Mouse (Mus musculus): ENCODE results near the gene Rgcc.

Gene Rgcc

DNA sequence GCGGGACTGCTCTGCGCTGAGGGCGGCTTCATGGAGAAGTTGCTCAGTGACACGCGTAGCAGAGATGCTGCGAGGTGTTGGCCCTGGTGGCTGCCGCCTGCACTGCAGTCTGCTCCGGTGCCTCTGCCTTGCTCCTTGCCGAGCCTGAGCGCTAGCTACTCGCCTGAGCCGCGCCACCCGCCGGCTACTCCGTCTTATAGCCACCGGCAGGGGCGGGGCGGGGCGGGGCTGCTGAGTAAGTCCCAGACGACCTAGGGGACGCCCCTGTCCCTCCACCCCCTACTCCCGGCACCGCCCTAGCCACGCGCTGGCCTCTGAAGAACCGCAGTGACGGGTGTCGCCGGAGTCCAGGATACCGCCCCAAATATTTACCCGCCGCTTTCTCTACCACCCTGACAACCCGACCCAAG is at the start of gene Rgcc:
Gene Rgcc (minus strand): TSS at position 180 of the 410 bp plus-strand sequence.
- in situ Hi-C loops (cut with MboI, MseI): no loop called here

DNA sequence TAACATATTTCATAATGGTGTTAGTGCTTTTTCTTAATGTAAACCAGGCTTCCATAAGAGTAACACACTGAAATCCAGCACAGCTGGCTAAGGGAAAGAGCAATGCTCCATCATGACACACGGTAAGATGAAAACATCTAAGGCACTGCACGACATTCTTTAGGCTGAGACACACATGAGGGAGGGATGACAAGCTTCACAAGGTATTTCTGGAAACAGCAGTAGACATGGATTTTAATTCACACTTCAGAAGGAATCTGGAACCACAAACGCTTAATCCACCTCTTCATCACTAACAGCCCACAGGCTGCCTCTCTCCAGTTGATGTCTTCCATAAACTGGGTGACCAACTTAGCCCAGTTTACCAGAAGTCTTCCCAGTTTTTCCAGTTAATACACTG is 44.9 kb upstream of the Rgcc start:
- in situ Hi-C loops (cut with MboI, MseI): no loop called here

DNA sequence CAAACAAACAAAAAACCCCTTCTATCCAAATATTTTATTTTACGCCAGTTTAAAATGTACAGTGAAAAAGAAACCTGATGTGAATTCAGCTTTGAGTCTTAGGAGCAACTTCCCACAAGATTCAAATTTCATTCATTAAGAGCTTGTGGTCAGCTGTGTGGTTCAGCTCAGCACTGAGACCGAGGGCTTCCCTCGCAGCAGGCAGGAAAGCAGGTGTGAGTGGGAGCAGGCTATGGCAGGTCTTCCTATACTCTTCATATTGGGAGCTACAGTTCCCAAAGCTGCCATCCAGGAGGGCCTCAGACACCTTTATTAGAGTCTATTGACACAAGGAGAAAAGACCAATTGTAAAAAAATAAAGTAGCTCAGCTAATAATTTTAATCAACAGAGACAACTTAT is 34.2 kb upstream of the Rgcc start:
- in situ Hi-C loops (cut with MboI, MseI): no loop called here

DNA sequence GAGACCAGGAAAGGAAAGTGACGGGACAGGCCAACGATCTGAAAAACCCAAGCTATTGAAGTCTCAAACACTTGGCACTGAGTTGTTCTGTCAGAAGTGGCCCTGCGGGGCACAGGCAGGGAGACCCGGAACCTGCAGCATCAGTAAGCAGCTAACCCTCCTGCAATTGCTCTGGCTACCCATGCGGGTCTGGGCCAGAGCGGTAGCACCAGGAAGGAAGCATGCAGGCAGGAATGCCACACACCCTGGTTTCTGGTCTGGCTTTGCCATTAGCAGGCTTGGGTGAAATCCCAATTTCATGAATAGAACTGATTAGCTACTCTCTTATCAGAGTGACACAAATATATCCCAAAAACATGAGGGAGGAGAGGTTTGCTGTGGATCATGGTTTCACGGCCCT is 30.5 kb upstream of the Rgcc start:
- in situ Hi-C loops (cut with MboI, MseI): no loop called here

DNA sequence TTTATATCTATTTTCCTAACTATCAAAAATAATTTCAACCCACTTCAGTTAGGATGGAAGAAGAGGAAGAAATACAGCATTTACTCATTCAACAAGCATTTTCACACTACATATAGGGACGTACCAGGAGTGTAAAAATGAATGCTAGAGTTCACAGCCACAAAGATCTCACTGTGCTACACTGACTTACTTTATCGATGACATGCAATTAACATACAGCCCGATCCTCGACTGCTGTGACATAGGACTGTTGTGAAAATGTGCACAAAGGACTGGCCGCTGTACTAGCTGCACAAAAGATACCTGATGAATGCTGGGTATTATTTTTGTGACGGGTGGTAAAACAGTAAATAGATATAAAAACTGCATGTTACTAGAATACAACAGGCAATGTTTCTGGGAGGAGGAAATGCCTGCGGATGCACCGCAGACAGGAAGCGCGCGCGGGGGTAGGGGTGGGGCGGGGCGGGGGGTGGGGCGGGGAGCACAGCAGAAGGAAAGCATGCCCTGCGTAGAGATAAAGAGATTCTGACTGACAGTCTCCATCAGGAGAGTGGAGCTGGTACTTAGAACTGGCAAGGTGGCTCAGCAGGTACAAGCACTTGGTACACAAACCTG is 29.6 kb upstream of the Rgcc start:
- in situ Hi-C loops (cut with MboI, MseI): no loop called here

DNA sequence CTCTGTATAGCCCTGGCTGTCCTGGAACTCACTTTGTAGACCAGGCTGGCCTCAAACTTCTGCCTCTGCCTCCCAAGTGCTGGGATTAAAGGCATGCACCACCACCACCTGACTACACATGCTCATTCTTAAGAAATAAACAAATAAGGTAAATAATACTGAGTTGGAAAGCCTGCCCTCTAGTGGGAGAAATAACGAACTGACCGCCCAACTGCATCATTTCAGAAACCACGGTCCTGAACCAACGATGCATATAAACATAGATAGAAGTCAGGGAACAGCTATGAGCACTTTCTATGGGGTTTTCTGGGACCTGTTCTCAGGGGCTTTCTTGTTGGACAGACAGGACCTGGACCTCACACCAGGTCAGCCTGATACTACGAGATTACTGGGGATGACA is 25.6 kb upstream of the Rgcc start:
- in situ Hi-C loops (cut with MboI, MseI): loop anchor here (10.0 kb wide), 1 partner anchor 662 kb away; no protein-coding TSS in a partner anchor

DNA sequence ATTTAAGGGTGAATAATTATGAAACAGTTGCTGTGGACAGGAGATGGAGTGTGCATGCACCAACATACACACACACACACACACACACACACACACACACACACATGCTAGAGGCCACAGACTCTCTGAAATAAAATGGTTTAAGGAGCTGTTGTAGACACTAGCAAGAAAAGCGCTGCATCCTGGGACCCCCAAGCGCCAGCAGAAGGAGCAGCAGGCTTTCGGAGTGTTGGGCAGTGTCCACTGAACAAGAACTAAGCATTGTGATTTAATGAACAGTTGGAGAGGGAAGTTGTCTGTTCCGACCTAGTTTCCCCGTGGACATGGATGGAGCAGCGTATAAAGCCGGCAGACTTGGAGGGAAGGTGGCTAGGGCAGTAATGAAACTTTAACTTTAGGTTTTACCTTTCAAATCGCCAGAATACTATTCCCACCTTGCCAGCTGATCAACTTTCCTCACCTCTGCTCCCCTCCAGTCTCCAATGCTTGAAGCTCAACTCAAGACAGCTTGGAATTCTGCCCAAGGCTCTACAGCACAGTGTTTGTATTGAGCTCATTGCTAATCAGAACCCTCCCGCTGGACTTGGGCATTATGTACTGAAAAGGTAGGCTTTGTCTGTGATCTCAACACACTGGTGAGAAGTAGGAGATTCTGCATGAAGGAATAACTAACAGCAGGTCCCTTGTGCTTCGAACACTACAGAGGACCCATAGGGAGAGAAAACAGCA is 22.8 kb upstream of the Rgcc start:
- in situ Hi-C loops (cut with MboI, MseI): loop anchor here (5.0 to 10.0 kb wide), 2 partner anchors 197 to 659 kb away; no protein-coding TSS in a partner anchor

DNA sequence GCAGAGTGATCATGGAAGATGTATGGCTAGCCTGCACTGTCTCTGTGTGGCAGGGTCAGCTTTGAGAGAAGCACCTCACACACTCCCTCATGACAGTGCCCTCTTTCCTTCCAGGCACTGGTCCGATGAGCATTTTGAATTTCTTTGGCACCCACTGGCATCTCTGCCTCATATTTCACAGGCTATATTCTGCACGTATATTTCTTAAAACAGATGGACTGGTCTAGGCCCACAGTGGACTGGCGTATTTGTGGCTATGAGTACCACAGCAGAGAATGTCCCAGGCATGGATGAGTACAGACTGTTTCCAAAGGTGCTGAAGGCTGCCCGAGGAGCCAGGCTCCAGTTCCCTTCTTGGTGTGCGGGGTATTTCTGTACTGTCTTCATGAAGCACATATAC is 20.4 kb upstream of the Rgcc start:
- in situ Hi-C loops (cut with MboI, MseI): loop anchor here (5.0 to 10.0 kb wide), 2 partner anchors 195 to 657 kb away; no protein-coding TSS in a partner anchor

DNA sequence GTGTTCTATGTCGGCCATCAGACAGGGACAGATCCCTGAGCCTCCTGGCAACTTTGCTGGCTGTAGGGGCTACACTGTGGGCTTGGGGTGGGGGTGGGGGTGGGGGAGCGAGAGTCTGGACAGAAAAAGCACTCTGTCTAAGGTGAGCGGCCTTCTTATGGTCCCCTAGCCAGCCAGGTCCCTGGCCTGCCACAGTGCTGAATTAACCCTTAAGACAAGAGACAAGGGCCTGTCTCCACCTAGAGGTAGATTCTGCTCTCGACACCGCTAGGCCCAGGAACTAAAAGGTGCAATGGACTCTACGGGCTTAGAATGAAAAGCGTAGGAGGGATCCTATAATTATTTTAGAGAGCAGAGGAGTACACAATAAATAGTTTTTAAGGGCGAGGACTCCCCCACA is 19.7 kb upstream of the Rgcc start:
- in situ Hi-C loops (cut with MboI, MseI): loop anchor here (5.0 to 10.0 kb wide), 2 partner anchors 194 to 656 kb away; no protein-coding TSS in a partner anchor

DNA sequence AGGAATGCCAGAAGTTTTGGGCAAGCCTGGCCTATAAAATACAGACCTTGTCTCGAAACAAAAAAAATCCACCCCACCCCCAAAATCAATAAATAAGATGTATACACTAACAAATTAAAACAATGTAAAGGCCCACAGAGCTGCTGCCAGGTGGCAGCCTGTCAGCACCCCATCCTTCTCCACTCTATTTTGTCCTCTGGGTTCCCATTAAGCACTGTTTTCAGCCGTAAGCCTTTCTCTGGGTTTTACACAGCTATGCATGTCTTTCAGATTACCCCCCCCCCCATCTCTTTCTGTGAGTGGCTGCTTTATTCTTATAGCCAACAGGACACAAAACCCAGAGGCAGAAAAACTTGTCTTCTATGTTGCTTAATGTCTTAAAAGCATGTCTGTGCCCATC is 16.2 kb upstream of the Rgcc start:
- in situ Hi-C loops (cut with MboI, MseI): no loop called here

DNA sequence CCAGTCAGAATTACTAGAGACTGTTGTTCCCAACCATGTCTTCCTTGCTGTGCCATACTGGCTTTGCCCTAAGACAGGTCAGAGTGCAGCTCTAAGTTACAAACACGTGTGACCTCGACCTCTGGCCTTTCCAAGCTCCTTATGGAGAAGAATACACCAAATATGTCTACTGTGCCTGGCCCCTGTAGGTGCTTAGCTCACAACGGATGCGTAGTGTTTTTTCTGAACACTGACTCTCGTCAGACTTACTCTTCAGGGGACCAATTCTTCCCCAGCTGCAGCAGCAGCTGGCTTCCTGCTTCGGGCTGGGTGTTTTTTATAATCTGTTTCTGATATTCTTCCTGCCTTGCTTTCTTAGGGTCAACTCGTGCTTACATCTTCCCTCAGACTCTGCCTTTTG is 14.4 kb upstream of the Rgcc start:
- in situ Hi-C loops (cut with MboI, MseI): no loop called here

DNA sequence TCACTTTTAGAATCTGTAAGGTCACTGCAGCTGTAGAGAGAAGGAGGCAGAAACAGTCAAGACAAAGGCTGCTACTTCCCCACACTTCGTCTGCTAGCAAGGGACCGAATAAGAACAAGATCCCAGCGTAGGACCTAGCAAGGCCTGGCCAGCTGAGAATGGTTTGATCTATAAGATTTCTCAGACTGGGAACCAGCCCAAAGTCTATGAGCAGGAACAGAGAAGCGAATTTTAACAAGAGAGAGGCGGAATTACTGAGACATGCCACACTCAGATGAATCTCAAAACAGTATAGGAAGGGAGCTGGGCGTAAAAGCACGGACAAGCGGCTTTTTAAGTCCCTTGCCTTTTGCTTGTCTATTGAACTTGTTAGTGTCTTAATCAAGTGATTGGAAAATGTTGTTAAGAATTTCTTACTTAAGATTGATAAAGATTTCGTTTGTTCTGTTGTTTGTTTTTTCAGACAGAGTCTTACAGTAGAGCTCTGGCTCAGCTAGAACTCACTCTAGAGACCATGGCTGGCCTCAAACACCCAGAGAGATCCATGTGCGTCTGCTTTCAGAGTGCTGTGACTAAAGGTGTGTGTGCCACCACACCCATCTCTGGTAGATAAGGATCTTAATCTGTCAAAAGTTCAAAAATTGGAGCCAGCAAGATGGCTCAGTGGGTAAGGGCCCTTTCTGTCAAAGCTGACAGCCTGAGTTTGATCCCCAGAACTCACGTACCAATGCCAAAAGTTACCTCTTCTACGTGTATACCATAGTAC is 13.0 kb upstream of the Rgcc start:
- in situ Hi-C loops (cut with MboI, MseI): no loop called here

DNA sequence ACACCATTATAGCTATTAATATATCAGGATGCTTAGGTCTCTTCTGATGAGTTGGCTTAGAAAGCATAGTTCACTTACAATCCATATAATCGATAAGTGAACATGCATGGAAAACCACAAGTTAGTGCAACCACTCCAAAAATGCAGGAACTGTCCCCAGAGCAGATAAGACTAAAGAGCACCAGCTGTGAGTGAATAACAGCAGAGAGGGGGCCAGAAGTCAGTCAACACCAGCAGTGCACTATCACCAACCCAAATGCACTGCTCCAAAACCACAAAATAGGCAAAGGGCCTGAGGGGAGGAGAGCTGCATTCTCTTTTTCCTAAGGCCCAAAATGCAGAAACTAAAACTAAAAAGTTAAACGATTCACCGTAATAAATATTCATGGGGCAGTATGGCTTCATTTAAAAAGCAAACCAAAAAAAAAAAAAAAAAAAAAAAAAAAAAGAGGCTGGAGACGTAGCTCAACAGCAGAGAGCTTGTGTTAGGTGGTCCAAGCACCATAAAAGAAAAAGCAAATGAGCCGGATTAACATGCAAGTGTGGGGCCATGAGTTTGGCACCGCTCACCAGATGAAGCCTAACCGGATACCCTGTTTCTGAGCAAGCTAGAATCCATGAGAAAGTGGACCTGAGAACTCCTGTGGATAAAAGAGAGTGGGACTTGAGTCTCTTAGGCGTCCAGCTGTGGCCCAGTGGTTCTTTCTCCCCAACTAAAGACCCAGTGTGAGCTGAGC is 12.2 kb upstream of the Rgcc start:
- in situ Hi-C loops (cut with MboI, MseI): no loop called here

DNA sequence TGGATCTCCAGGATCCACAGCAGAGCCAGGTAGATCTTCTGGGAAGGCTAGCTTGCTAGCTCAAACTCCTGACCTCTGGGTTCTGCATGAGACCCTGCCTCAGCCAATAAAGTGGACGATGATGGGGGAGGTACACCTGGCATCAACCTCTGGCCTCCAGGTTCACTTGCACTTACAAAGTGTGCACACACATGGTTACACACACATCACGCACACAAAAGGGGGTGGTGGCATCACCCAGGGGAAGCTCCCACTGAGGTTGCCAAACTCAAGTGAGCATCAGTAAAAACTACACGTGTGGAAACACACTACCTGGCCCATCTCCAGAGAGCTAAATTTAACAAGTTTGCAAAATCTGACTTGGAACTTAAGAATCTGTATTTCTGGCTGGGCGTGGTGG is 11.3 kb upstream of the Rgcc start:
- in situ Hi-C loops (cut with MboI, MseI): no loop called here

DNA sequence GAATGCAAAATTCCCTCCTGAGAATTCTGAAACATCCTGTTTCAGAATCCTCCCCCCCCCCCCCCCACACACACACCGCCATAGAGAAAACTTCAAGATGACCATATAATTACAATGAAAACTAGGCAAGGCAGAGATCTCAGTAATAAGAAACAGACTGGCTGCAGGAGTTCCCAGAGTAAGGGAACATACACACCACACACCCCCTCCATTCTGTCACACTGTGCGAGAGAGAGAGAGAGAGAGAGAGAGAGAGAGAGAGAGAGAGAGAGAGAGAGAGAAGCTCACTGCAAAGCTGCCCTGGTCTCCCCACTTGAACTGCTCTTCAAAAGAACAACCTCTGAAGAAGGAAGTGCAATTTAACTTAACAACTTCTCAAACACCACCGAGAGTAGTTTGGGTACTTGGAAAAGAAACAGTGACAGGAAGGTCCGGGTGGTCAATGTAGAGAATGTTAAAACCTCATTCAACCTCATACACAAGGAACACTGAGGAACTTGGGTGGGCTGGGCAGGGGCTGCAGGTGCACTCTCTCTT is 10.5 kb upstream of the Rgcc start:
- in situ Hi-C loops (cut with MboI, MseI): no loop called here

DNA sequence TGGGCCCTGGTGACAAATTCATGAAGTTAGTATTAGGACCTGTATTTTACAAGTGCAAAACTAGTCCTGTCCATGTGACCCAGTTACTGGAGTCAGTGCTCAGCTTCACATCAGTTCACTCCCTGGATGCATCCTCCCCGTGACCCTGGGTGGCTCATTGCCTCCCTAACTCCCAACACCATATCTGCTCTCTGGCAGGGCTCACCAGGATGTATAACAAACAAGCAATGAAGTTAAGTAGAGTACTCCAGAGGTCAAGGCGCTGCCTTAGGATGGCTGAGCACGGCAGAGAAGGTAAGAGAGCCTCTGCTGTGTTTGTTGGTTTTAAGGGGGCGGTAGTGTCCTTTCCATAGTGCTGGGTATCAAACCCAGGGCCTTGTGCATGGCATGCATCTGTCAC is 7.7 kb upstream of the Rgcc start:
- in situ Hi-C loops (cut with MboI, MseI): loop anchor here (5.0 kb wide), 1 partner anchor 62 kb away; the partner anchor contains the start of gene Zfp957

DNA sequence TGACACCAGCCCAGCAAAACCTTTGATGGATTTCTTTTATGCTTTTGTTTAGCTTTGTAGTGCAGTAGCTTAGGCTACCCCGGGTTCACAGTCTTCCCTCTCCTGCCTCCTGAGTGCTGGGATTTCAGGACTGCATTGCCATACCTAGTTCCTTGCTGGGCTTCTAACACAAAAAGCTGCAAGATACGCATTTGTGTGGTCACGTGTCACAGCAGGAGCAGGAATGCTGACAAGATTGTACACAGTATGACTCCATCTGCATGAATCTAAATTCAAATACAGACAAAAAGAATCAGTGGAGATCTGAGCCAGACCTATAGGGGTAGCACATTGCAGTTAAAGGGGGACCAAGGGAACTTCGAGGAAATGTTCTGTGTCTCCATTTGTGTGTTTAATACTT is 6.9 kb upstream of the Rgcc start:
- in situ Hi-C loops (cut with MboI, MseI): loop anchor here (5.0 kb wide), 1 partner anchor 61 kb away; the partner anchor contains the start of gene Zfp957

DNA sequence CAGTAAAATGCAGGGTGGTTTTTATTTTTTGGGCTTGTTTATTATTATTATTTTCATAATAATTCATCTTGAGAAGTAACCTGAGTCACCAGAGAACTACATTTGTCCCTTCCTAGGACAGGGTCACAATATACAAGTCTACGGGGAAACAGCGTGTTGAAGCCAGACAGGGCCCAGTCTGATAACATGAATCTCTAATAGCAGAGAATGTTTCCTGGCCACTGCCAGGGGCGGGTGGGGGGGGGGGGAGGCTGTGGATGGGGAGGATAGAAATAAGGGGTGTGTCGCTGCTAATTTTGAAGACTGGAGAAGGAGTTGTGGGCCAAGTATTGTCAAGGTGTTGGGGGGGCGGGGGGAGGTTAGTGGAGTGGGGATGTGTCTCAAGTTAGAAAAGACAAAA is 6.5 kb upstream of the Rgcc start:
- in situ Hi-C loops (cut with MboI, MseI): loop anchor here (5.0 kb wide), 1 partner anchor 61 kb away; the partner anchor contains the start of gene Zfp957

DNA sequence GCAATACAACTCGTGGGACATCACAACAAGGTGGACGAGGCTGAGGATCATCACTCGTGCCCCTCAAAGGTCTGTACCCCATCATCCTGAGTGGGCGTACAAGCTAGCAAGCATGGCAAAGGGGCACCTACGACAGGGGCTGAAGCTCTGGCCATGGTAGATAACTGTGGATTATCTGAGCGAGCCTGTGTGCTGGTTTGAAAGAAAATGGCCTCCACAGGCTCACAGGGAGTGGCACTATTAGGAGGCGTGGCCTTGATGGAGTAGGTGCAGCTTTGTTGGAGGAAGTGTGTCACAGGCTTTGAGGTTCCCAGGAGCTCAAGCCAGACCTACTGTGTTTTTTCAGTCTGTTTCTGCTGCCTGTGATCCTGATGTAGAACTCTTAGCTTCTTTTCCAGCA is 5.7 kb upstream of the Rgcc start:
- in situ Hi-C loops (cut with MboI, MseI): loop anchor here (5.0 kb wide), 1 partner anchor 60 kb away; the partner anchor contains the start of gene Zfp957

DNA sequence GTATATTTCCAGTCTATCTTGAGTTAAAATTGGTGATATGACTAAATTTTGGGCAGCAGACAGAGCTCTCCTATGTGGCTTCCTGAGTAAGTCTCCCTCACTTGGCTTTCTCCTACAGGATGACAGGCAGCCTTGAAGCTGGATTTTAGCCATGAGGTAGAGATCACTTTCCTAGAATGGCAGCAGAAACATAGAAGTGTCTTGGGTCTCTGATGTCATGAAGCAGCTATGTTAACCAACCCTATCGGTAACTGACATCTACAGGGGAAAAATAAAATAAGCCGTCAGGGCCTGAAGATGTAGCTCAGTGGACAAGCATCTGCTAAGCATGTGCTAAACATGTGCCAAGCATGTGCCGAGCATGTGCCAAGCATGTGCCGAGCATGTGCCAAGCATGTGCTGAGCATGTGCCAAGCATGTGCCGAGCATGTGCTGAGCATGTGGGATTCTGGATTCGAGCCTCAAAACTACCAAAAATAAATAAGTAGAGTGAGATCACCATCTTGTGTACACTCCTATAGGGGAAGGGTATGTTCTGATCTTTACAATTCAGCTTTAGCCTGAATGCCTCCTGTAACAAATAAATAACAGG is 3.5 kb upstream of the Rgcc start:
- in situ Hi-C loops (cut with MboI, MseI): loop anchor here (5.0 kb wide), 1 partner anchor 58 kb away; the partner anchor contains the start of gene Zfp957

DNA sequence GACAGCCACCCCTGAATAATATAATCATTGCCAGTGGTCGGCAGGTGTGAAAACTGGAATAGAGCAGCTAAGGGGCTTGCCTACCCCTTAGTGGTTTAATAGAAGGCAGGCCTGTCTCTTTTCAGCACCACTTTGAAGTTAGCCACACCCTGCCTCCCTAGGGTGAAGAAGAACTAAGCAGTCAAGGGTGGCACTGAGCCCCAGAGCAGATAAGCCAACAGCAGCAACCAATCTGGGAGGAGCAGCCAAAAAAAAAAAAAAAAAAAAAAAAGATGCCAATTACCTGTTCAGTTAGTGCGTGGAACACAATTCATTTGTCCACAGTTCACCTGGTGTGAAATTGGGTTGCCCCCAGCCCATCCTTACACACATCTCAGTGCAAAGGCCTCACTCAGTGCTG is 1.7 kb upstream of the Rgcc start:
- in situ Hi-C loops (cut with MboI, MseI): no loop called here

All from T-helper 2 cell (primary cell).